Mouse (Mus musculus) CH12.LX (cell line): Measurements from ENCODE around the gene Dhtkd1. TPM values are rescaled to one million over a fixed set of nuclear protein-coding genes. Genes with fewer than 3 reads are reported as not detected.

ENCODE experiments used
- DNase-seq: peaks from one replicate; pipeline ENCODE4 v3.0.0-alpha.2; 2013; ENCODE audit errors: extremely low read depth
- H3K27ac ChIP-seq: 2 replicates; pipeline ENCODE4 v1.5.1; 2012; ENCODE audit warnings: low read depth, mild to moderate bottlenecking, control low read depth, moderate library complexity; ENCODE audit not compliant: insufficient read depth
- H3K27me3 ChIP-seq: replicated peaks from 2 replicates; pipeline ENCODE3; 2012; ENCODE audit warnings: inconsistent platforms
- H3K36me3 ChIP-seq, 2 experiments: replicated peaks in 1 of 2; 2 replicates each; pipeline versions ENCODE3 to v1.6.1; 2012; ENCODE audit warnings: inconsistent platforms in 1 of 2, low read length in 1 of 2, mild to moderate bottlenecking in 1 of 2, mixed read lengths in 1 of 2, moderate library complexity in 1 of 2; ENCODE audit not compliant: control insufficient read depth in 1 of 2, insufficient read depth in 1 of 2
- H3K4me1 ChIP-seq, 2 experiments: 2 replicates each; pipeline ENCODE4 v1.6.1; 2012; ENCODE audit warnings: inconsistent platforms in 1 of 2, moderate library complexity in 1 of 2; ENCODE audit not compliant: insufficient read depth in 2 of 2, control insufficient read depth in 1 of 2
- H3K4me2 ChIP-seq: 2 replicates; pipeline ENCODE4 v1.6.1; 2012; ENCODE audit warnings: low read depth, mild to moderate bottlenecking, control low read depth; ENCODE audit not compliant: poor library complexity, insufficient read depth, severe bottlenecking
- H3K4me3 ChIP-seq, 3 experiments: fragments of 150-350 bp in 1 of 3; sonication (generic) in 1 of 3; replicated peaks in 1 of 3; 2 replicates each; pipeline versions ENCODE3 to v1.5.1; 2011 to 2012; ENCODE audit warnings: low read depth in 2 of 3, low read length in 2 of 3, mild to moderate bottlenecking in 2 of 3, moderate library complexity in 2 of 3, control low read depth in 1 of 3, improper control_type of control experiment in 1 of 3, inconsistent platforms in 1 of 3, mixed read lengths in 1 of 3; ENCODE audit not compliant: poor library complexity in 1 of 3
- H3K79me2 ChIP-seq: replicated peaks from 2 replicates; pipeline ENCODE4 v1.6.1; 2012; ENCODE audit warnings: mild to moderate bottlenecking, moderate library complexity; ENCODE audit not compliant: control insufficient read depth, poor library complexity, insufficient read depth, severe bottlenecking; ENCODE audit errors: extremely low read depth
- H3K9ac ChIP-seq: 2 replicates; pipeline ENCODE4 v1.6.1; 2012; ENCODE audit warnings: low read depth, mild to moderate bottlenecking, control low read depth, moderate library complexity; ENCODE audit not compliant: insufficient read depth
- H3K9me3 ChIP-seq: replicated peaks from 2 replicates; pipeline ENCODE3; 2012; ENCODE audit warnings: low read length, inconsistent platforms, mixed read lengths
- BHLHE40 ChIP-seq: IDR thresholded peaks from 2 replicates; pipeline ENCODE4 v1.6.1; 2011; ENCODE audit warnings: mild to moderate bottlenecking, low read depth, low read length, improper control_type of control experiment
- CHD1 ChIP-seq: IDR thresholded peaks from 2 replicates; pipeline ENCODE4 v1.6.1; 2012; ENCODE audit warnings: low read depth, low read length, improper control_type of control experiment, inconsistent platforms
- CHD2 ChIP-seq: IDR thresholded peaks from 2 replicates; pipeline ENCODE4 v1.6.1; 2011; ENCODE audit warnings: low read length, improper control_type of control experiment
- CTCF ChIP-seq, 2 experiments: IDR thresholded peaks in 1 of 2; conservative IDR thresholded peaks in 1 of 2; 2 replicates each; pipeline ENCODE4 v1.5.1; 2011 to 2012; ENCODE audit warnings: low read depth in 2 of 2, low read length in 2 of 2, improper control_type of control experiment in 1 of 2, inconsistent platforms in 1 of 2, mild to moderate bottlenecking in 1 of 2, moderate library complexity in 1 of 2
- E2F4 ChIP-seq: IDR thresholded peaks from 2 replicates; pipeline ENCODE4 v1.6.1; 2011; ENCODE audit warnings: low read depth, low read length, improper control_type of control experiment; ENCODE audit not compliant: insufficient replicate concordance
- ELF1 ChIP-seq: IDR thresholded peaks from 2 replicates; pipeline ENCODE4 v1.6.1; 2014; ENCODE audit warnings: low read depth, mild to moderate bottlenecking, inconsistent platforms, low read length, improper control_type of control experiment
- EP300 ChIP-seq: IDR thresholded peaks from 2 replicates; pipeline ENCODE4 v1.6.1; 2011; ENCODE audit warnings: low read length, improper control_type of control experiment
- ETS1 ChIP-seq: conservative IDR thresholded peaks from 2 replicates; pipeline ENCODE4 v1.6.1; 2012; ENCODE audit warnings: low read depth, mild to moderate bottlenecking, inconsistent platforms, low read length, improper control_type of control experiment, moderate library complexity
- GABPA ChIP-seq: IDR thresholded peaks from 2 replicates; pipeline ENCODE4 v1.6.1; 2012; ENCODE audit warnings: low read depth, low read length, improper control_type of control experiment, inconsistent platforms; ENCODE audit not compliant: insufficient replicate concordance
- HCFC1 ChIP-seq: IDR thresholded peaks from 2 replicates; pipeline ENCODE4 v1.6.1; 2012; ENCODE audit warnings: low read depth, mild to moderate bottlenecking, inconsistent platforms, low read length, improper control_type of control experiment
- IRF4 ChIP-seq: IDR thresholded peaks from 2 replicates; pipeline ENCODE4 v1.6.1; 2014; ENCODE audit warnings: low read depth, mild to moderate bottlenecking, inconsistent platforms, low read length, improper control_type of control experiment
- JUN ChIP-seq: IDR thresholded peaks from 2 replicates; pipeline ENCODE4 v1.6.1; 2011; ENCODE audit warnings: low read depth, mild to moderate bottlenecking, low read length, improper control_type of control experiment, moderate library complexity; ENCODE audit not compliant: insufficient read depth
- JUND ChIP-seq: conservative IDR thresholded peaks from 2 replicates; pipeline ENCODE4 v1.6.1; 2011; ENCODE audit warnings: low read depth, low read length, improper control_type of control experiment
- KAT2A ChIP-seq: IDR thresholded peaks from 2 replicates; pipeline ENCODE4 v1.6.1; 2012; ENCODE audit warnings: low read length, improper control_type of control experiment, inconsistent platforms; ENCODE audit not compliant: insufficient replicate concordance
- MAFK ChIP-seq: IDR thresholded peaks from 2 replicates; pipeline ENCODE4 v1.6.1; 2011; ENCODE audit warnings: low read length, improper control_type of control experiment; ENCODE audit not compliant: insufficient replicate concordance
- MAX ChIP-seq: IDR thresholded peaks from 2 replicates; pipeline ENCODE4 v1.6.1; 2011; ENCODE audit warnings: low read length, improper control_type of control experiment
- MAZ ChIP-seq: IDR thresholded peaks from 2 replicates; pipeline ENCODE4 v1.6.1; 2012; ENCODE audit warnings: low read depth, mild to moderate bottlenecking, inconsistent platforms, low read length, improper control_type of control experiment, moderate library complexity
- MEF2A ChIP-seq: IDR thresholded peaks from 2 replicates; pipeline ENCODE4 v1.6.1; 2014; ENCODE audit warnings: low read depth, mild to moderate bottlenecking, inconsistent platforms, low read length, improper control_type of control experiment, borderline replicate concordance
- MXI1 ChIP-seq: IDR thresholded peaks from 2 replicates; pipeline ENCODE4 v1.6.1; 2011; ENCODE audit warnings: mild to moderate bottlenecking, low read depth, low read length, improper control_type of control experiment
- MYC ChIP-seq: IDR thresholded peaks from 2 replicates; pipeline ENCODE4 v1.6.1; 2011; ENCODE audit warnings: low read depth, mild to moderate bottlenecking, improper control_type of control experiment, low read length
- NELFE ChIP-seq: IDR thresholded peaks from 2 replicates; pipeline ENCODE4 v1.6.1; 2011; ENCODE audit warnings: low read depth, low read length, improper control_type of control experiment
- NRF1 ChIP-seq: IDR thresholded peaks from 2 replicates; pipeline ENCODE4 v1.6.1; 2014; ENCODE audit warnings: low read depth, mild to moderate bottlenecking, inconsistent platforms, low read length, improper control_type of control experiment, moderate library complexity
- PAX5 ChIP-seq: IDR thresholded peaks from 2 replicates; pipeline ENCODE4 v1.6.1; 2012; ENCODE audit warnings: low read length, inconsistent platforms, mixed read lengths
- POLR2A ChIP-seq: IDR thresholded peaks from 2 replicates; pipeline ENCODE4 v1.6.1; 2011; ENCODE audit warnings: low read depth, mild to moderate bottlenecking, improper control_type of control experiment, low read length
- POLR2AphosphoS2 ChIP-seq: IDR thresholded peaks from 2 replicates; pipeline ENCODE4 v1.6.1; 2011; ENCODE audit warnings: low read depth, low read length, improper control_type of control experiment
- RAD21 ChIP-seq: IDR thresholded peaks from 2 replicates; pipeline ENCODE4 v1.6.1; 2011; ENCODE audit warnings: low read depth, mild to moderate bottlenecking, low read length, improper control_type of control experiment, moderate library complexity
- RCOR1 ChIP-seq: conservative IDR thresholded peaks from 2 replicates; pipeline ENCODE4 v1.6.1; 2012; ENCODE audit warnings: low read depth, mild to moderate bottlenecking, inconsistent platforms, low read length, improper control_type of control experiment
- SIN3A ChIP-seq: IDR thresholded peaks from 2 replicates; pipeline ENCODE4 v1.6.1; 2012; ENCODE audit warnings: low read length, improper control_type of control experiment, inconsistent platforms
- SMC3 ChIP-seq: IDR thresholded peaks from 2 replicates; pipeline ENCODE4 v1.6.1; 2011; ENCODE audit warnings: low read depth, low read length, improper control_type of control experiment
- TBP ChIP-seq: conservative IDR thresholded peaks from 2 replicates; pipeline ENCODE4 v1.6.1; 2011; ENCODE audit warnings: low read depth, low read length, improper control_type of control experiment
- TCF12 ChIP-seq: IDR thresholded peaks from 2 replicates; pipeline ENCODE4 v1.6.1; 2014; ENCODE audit warnings: low read depth, mild to moderate bottlenecking, inconsistent platforms, low read length, improper control_type of control experiment
- UBTF ChIP-seq: IDR thresholded peaks from 2 replicates; pipeline ENCODE4 v1.6.1; 2012; ENCODE audit warnings: low read depth, mild to moderate bottlenecking, inconsistent platforms, low read length, improper control_type of control experiment, moderate library complexity
- USF1 ChIP-seq: IDR thresholded peaks from 2 replicates; pipeline ENCODE4 v1.6.1; 2014; ENCODE audit warnings: low read depth, mild to moderate bottlenecking, inconsistent platforms, low read length, improper control_type of control experiment
- USF2 ChIP-seq: conservative IDR thresholded peaks from 2 replicates; pipeline ENCODE4 v1.6.1; 2011; ENCODE audit warnings: low read depth, low read length, improper control_type of control experiment
- ZC3H11A ChIP-seq: IDR thresholded peaks from 2 replicates; pipeline ENCODE4 v1.6.1; 2012; ENCODE audit warnings: low read depth, mild to moderate bottlenecking, inconsistent platforms, low read length, improper control_type of control experiment
- ZKSCAN1 ChIP-seq: IDR thresholded peaks from 2 replicates; pipeline ENCODE4 v1.6.1; 2012; ENCODE audit warnings: low read depth, inconsistent platforms, low read length, improper control_type of control experiment, borderline replicate concordance
- ZMIZ1 ChIP-seq: IDR thresholded peaks from 2 replicates; pipeline ENCODE4 v1.6.1; 2012; ENCODE audit warnings: low read depth, mild to moderate bottlenecking, inconsistent platforms, low read length, improper control_type of control experiment
- ZNF384 ChIP-seq: IDR thresholded peaks from 2 replicates; pipeline ENCODE4 v1.6.1; 2012; ENCODE audit warnings: low read depth, low read length, improper control_type of control experiment, inconsistent platforms
- dilution Hi-C: fragments of 300-500 bp; cut with MboI; formaldehyde crosslinking; loops from 2 replicates; pipeline ENCODE4 v1.14.3; 2020; ENCODE audit warnings: low sequenced_read_pairs; ENCODE audit not compliant: extremely low pct_unique_long_range_greater_than_20kb, extremely low pct_ligation_motif_present
- in situ Hi-C: fragments of 300-500 bp; cut with MboI; formaldehyde crosslinking; loops from 3 replicates; pipeline ENCODE4 v1.14.3; 2019; ENCODE audit warnings: low sequenced_read_pairs, low pct_ligation_motif_present, low pct_unique_long_range_greater_than_20kb, mixed read lengths
- polyA plus RNA-seq: library from polyadenylated mRNA; unstranded; fragments of >175 nt; gene quantifications from 2 replicates; pipeline ENCODE4 v1.2.1, GENCODE M21; 2012; ENCODE audit warnings: low read depth; ENCODE audit not compliant: insufficient read length
- total RNA-seq, 2 experiments: library from RNA; depleted of rRNA; stranded (reverse); fragments of 300-350 nt in 1 of 2; fragments of >200 nt in 1 of 2; gene quantifications; 2 replicates each; pipeline ENCODE4 v1.2.3; 2012 to 2014

Gene Dhtkd1
- total and polyA plus RNA-seq, 3 experiments, result 0.17 to 0.38 (median 0.35) TPM

DNA sequence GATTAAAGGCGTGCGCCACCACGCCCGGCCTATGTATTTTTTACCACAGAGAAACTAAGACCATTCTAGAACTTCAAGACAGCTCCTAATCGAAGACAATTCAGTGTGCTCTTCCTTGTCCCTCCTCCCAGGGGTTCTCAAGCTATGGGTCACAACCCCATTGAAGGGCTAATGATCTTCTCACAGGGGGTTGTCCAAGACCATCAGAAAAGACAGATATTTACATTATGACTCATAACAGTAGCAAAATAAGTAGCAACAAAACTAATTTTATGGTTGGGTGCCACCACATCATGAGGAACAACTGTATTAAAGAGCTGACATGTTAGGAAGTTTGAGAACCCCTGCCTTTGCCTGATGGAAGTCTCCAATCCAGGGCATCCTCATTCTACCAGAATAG, 10.7 kb downstream of the Dhtkd1 start:
- peak; percentile 73 for DNase-seq
- Histone ChIP-seq H3K27me3 (no peaks in the 10 kb centered on the region), H3K4me1 (peaks cover 30 to 39% of the 10 kb centered on the region in 2 experiments)
- dilution Hi-C loops, result no loop called here
- in situ Hi-C loops, result no loop called here
- TF ChIP-seq ZNF384, result no peak
- TF ChIP-seq ZC3H11A, result no peak
- no peak for TF ChIP-seq GABPA
- no peak for TF ChIP-seq POLR2A
- no peak for TF ChIP-seq ZMIZ1
- TF ChIP-seq TCF12, result no peak
- no peak for TF ChIP-seq PAX5
- TF ChIP-seq CTCF (conservative IDR thresholded peaks at IDR 0.05 in 1 of 2, IDR thresholded peaks at IDR 0.05 in 1 of 2; ENCODE audit: low read depth in 2 of 2, low read length in 2 of 2), result no peak
- TF ChIP-seq CHD2, result peak; percentile 55; the same call in 1 of the 2 replicates
- no peak for TF ChIP-seq NELFE
- TF ChIP-seq ELF1, result no peak
- TF ChIP-seq E2F4, result no peak
- no peak for TF ChIP-seq SIN3A
- peak; percentile 85 for TF ChIP-seq JUN
- TF ChIP-seq NRF1, result no peak
- TF ChIP-seq USF2, result no peak
- TF ChIP-seq IRF4, result peak; percentile 94
- no peak for TF ChIP-seq KAT2A
- TF ChIP-seq SMC3, result no peak
- TF ChIP-seq MAX, result no peak
- TF ChIP-seq RAD21, result no peak
- no peak for TF ChIP-seq UBTF
- no peak for TF ChIP-seq MAZ
- TF ChIP-seq MXI1, result no peak
- TF ChIP-seq MYC, result no peak
- TF ChIP-seq USF1, result no peak
- TF ChIP-seq RCOR1, result no peak
- TF ChIP-seq ETS1, result no peak; the same call in 1 of the 2 replicates
- no peak for TF ChIP-seq ZKSCAN1
- TF ChIP-seq HCFC1, result 0 out of 2 replicates have a peak, but pooled peaks have one; percentile 13
- no peak for TF ChIP-seq TBP
- TF ChIP-seq EP300, result peak; percentile 77
- no peak for TF ChIP-seq POLR2AphosphoS2
- no peak for TF ChIP-seq MEF2A
- 0 out of 2 replicates have a peak, but pooled peaks have one; percentile 10 for TF ChIP-seq MAFK
- TF ChIP-seq CHD1, result no peak
- peak; percentile 94 for TF ChIP-seq JUND
- no peak for TF ChIP-seq BHLHE40
- TF ChIP-seq, all 38 proteins: peak for 7
- Histone ChIP-seq H3K27ac (no peak overlapping the region), H3K4me2 (0 out of 2 replicates have a peak overlapping the region, but pooled peaks have one; percentile 1), H3K9ac (no peak overlapping the region), H3K4me3 (no peak overlapping the region), H3K36me3 (no peaks in the 10 kb centered on the region), H3K79me2 (no peaks in the 10 kb centered on the region), H3K9me3 (no peaks in the 10 kb centered on the region)
